Mouse (Mus musculus): ENCODE measurements around the gene Naa20.
"Not testable (repeated sequence)": the region's sequence is repeated elsewhere in the genome, so short reads cannot be mapped to it uniquely, and the experiment has no call there.

The Naa20 gene

DNA sequence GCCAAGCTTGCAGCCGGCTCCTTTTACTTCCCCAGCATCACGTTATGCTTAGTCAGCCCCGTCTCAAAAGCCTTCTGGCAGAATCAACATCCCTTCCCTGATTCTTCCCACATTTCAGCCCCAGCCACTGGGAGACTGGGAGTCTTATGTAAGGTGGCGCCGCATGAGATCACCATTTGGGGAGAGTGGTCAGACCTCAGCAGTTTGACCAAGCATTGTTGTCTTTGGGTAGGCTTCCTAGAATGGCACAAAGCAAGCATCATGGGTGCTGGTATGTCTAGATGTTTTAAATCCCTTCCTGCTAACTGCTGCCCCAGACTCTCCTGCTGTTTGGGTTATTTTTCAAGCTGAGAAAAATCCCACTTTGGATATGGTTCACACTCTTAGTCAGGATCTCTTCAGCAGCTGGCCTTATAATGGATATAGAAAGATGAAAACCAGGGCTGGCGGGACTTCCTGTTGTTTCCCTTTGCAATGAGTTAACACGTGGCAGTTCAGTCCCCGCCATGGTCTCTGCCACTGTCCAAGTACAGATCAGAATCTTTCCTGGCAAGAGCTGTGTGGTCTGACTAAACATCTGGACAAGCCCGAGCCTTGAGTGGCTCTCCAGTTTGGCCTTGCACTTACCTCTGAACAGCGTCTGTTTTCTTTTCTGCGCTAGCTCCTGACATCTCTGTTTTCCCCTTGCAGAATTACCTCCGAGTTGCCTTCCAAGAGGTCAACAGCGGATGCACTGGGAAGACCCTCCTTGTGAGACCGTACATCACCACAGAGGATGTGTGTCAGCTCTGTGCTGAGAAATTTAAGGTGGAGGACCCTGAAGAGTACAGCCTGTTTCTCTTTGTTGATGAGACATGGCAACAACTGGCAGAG lies 16.8 kb upstream of the Naa20 start:
- DNase-seq (ENCODE audit: low read depth) = peak; percentile 84

GRCm38 (mm10) chr2:145887937-145888765 lies 13.7 kb upstream of the Naa20 start:
- peak; percentile 93 for DNase-seq (ENCODE audit: low read depth)

DNA sequence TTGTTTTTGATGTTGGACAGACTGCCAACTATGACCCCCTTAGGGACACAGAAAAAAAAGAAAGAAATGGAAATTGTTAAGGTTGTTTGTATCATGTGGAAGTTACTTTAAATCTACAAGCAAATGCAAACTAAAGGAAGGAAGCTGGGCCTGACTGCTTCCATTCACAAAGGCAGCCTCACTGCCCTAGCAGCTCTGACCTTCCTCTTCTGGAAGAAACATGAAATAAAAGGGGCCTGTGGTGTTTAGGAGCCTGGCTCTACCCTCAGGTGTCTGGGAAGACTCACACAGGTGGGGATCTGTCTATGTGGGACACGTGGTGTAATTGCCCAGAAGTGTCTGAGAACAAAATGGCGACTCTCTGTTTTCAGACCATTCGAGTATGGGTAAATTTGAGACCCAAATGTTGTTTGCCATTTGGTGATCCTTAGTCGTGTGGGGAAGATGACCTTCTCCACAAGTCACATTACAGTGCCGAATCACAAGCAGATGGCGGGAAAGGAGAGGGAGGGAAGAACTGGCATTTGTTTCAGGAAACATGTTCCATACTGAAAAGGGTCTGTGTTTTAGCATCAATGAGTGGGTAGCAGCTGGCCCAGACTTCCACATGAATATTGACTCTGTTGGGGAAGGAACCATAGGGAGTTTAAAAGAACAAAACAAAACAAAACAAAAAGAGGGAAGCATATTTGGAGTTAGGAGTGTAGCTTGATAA lies 13.0 kb upstream of the Naa20 start:
- DNase-seq (ENCODE audit: low read depth) = no peak

DNA sequence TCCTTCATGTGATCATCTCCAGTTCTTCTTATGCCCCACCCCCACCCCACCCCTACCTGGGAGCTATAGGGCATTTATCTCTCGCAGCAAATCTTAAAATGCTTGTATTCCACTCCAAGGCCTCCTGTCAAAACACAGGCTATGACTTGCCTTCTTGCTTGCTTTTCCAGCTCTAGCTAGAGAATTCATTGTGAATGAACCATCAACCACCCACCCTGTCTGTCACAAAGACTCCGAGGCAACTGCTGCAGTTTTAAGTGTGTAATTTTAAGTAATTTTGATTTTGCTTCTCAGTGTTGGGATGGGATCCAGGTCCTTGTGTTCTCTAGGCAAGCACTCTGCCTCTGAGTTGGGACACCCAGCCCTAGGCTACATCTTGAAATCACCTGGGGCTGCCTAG lies 11.3 kb upstream of the Naa20 start:
- no peak for DNase-seq (ENCODE audit: low read depth)

DNA sequence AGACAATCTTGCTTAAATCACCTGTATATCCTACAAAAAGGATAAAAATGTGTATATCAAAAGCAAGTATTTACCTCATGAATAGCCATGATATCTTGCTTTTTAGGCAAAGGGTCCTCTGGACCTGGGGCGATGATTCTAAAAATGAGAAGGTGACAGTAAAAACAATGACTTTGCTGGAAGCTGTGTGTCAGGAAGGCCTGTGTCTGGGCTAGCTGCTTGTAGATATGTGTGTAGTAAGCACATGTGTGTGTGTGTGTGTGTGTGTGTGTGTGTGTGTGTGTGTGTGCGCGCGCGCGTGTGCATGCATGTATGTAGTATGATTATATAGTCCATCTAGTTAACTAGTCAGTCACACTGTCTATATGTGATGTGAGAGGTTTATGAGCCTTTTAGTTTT lies 8.1 kb upstream of the Naa20 start:
- no peak for DNase-seq (ENCODE audit: low read depth)

DNA sequence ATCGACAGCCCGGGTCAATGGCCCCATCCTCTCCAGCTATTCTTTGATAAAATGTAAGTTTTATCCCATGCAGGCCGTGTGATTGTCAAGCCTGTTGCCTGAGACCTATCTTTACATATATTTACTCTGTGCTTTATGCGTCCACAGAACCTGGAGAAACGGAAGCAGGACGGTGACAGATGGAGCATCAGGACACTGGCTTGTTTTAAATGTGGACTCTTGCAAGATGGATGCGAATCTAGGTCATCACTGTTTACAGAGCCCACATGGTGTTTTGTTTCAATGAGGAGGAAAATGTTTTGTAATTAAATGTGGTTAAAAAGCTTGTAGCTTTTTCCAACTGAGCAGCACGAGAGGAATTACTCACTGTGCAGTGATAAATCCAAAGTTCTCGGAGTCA lies 3.8 kb upstream of the Naa20 start:
- no peak for DNase-seq (ENCODE audit: low read depth)

GRCm38 (mm10) chr2:145900318-145900717 lies 1.6 kb upstream of the Naa20 start:
- DNase-seq (ENCODE audit: low read depth) = not testable (repeated sequence)

- peak; percentile 93 for DNase-seq (ENCODE audit: low read depth)
Observed at GRCm38 (mm10) chr2:145903061-145903901, 1.4 kb downstream of the Naa20 start.

DNA sequence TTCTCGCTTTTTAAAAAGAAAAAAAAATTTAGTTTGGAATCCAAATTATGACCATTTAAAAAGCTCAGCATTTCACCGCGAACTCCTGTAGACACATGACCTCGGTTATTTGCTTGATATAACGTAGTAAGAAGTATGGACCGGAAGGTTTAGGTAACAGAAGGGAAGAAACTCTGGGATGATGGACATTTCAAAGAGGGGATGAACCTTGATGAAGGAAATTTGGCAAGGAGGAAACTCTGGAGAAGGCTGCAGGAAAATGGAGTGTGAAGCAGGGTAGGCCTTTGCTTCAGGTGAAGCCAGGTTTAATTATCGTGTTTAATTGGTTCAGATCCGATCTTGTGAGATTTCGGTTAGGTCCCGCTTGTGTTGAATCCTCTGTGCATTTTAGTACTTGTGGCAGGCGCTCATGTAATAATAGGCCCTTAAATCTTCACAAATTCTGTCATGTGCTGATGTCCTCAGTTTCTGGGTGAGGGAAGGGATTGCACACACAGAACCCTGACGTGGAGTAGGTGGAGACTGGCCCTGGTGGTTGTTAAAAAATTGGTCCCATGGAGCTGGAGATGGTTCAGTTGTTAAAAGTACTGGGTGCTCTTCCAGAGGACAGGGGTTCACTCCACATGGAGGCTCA lies 2.2 kb downstream of the Naa20 start:
- peak; percentile 61 for DNase-seq (ENCODE audit: low read depth)

DNA sequence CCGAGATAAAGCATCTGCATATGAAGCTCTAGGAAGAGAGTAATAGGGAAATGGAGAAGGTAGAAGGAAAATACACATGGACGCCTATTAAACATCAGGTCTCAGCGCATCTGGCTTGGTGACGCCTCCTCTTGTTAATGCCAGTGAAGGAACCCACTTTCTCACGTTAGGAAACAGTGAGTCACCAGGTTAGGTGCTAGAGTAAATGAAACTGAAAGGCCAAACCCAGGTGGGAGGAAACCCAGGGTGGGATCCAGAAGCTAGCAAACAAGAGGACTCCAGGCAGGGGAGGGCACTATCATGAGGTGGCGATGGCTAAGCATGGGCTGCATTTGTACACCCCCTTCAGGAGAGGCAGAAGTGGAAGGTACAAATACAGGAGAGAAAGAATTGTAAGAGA lies 3.3 kb downstream of the Naa20 start:
- peak; percentile 32 for DNase-seq (ENCODE audit: low read depth)

- DNase-seq (ENCODE audit: low read depth) = not testable (repeated sequence)
Observed at GRCm38 (mm10) chr2:145905884-145906283, 4.0 kb downstream of the Naa20 start.

- DNase-seq (ENCODE audit: low read depth) = no peak
Observed at GRCm38 (mm10) chr2:145920941-145921650, 19.2 kb downstream of the Naa20 start.

- DNase-seq (ENCODE audit: low read depth) = peak; percentile 97
Observed at GRCm38 (mm10) chr2:145934339-145935231, 32.7 kb downstream of the Naa20 start, which contains the start of the genes Cfap61 and Crnkl1. Gene Cfap61, plus strand, starts transcription at chr2:145934784. Gene Crnkl1, minus strand, starts transcription at chr2:145935014.

- DNase-seq (ENCODE audit: low read depth) = no peak
Observed at GRCm38 (mm10) chr2:145936975-145937374, 35.1 kb downstream of the Naa20 start.

GRCm38 (mm10) chr2:145941403-145941802 lies 39.5 kb downstream of the Naa20 start:
- DNase-seq (ENCODE audit: low read depth) = no peak

- DNase-seq (ENCODE audit: low read depth) = no peak
Observed at GRCm38 (mm10) chr2:145944286-145944685, 42.4 kb downstream of the Naa20 start.

- peak; percentile 60 for DNase-seq (ENCODE audit: low read depth)
Observed at GRCm38 (mm10) chr2:145948402-145948954, 46.6 kb downstream of the Naa20 start.

- no peak for DNase-seq (ENCODE audit: low read depth)
Observed at GRCm38 (mm10) chr2:145949475-145950068, 47.7 kb downstream of the Naa20 start.

Measured in NIH3T3 (cell line).